Mouse (Mus musculus): ENCODE results near the gene Sorbs2. TPM values are rescaled to one million over a fixed set of nuclear protein-coding genes. Genes with fewer than 3 reads are reported as not detected.

Sorbs2 gene
- total RNA-seq, 2 experiments from 2014 or later, result 192 to 195 TPM

GRCm38 (mm10) chr8:45715330-45716027 is 207.9 kb downstream of the Sorbs2 start:
- H3K27ac ChIP-seq, result peak overlapping the region; percentile 61
- H3K4me3 ChIP-seq, result no peak overlapping the region
- no peak for TF ChIP-seq CTCF (conservative IDR thresholded peaks at IDR 0.05)
- DNase-seq (ENCODE audit: low spot score in 2 of 2), result peak; percentile 63 to 87

GRCm38 (mm10) chr8:45719776-45720175 is 212.2 kb downstream of the Sorbs2 start:
- H3K4me3 ChIP-seq, result no peak overlapping the region
- H3K27ac ChIP-seq, result no peak overlapping the region
- DNase-seq (ENCODE audit: low spot score in 2 of 2), result no peak
- TF ChIP-seq CTCF (conservative IDR thresholded peaks at IDR 0.05), result no peak

GRCm38 (mm10) chr8:45724204-45724603 is 216.6 kb downstream of the Sorbs2 start:
- Histone ChIP-seq H3K27ac (peak overlapping the region; percentile 85), H3K4me3 (no peak overlapping the region)
- no peak for TF ChIP-seq CTCF (conservative IDR thresholded peaks at IDR 0.05)
- no peak for DNase-seq (ENCODE audit: low spot score in 2 of 2)

- H3K27ac ChIP-seq, result peak overlapping the region; percentile 85
- DNase-seq (ENCODE audit: low spot score in 2 of 2), result peak; percentile 44 to 75
- no peak overlapping the region for H3K4me3 ChIP-seq
- no peak for TF ChIP-seq CTCF (conservative IDR thresholded peaks at IDR 0.05)
Measured at GRCm38 (mm10) chr8:45725321-45725720, 217.7 kb downstream of the Sorbs2 start.

- peak overlapping the region; percentile 15 for H3K27ac ChIP-seq
- no peak for TF ChIP-seq CTCF (conservative IDR thresholded peaks at IDR 0.05)
Measured at GRCm38 (mm10) chr8:45729850-45730382, 222.3 kb downstream of the Sorbs2 start.

GRCm38 (mm10) chr8:45730795-45731194 is 223.2 kb downstream of the Sorbs2 start:
- no peak for DNase-seq (ENCODE audit: low spot score in 2 of 2)
- no peak for TF ChIP-seq CTCF (conservative IDR thresholded peaks at IDR 0.05)
- Histone ChIP-seq H3K27ac (peak overlapping the region; percentile 15; the same call in 1 of the 2 replicates), H3K4me3 (no peak overlapping the region)

More at GRCm38 (mm10) chr8:45729850-45730382, 222.3 kb downstream of the Sorbs2 start:
- DNase-seq (ENCODE audit: low spot score in 2 of 2), result no peak
- no peak overlapping the region for H3K4me3 ChIP-seq

- peak in 1 of 2 experiments; percentile 32 for DNase-seq (ENCODE audit: low spot score in 2 of 2)
- H3K27ac ChIP-seq, result no peak overlapping the region
Measured at GRCm38 (mm10) chr8:45734071-45734470, 226.5 kb downstream of the Sorbs2 start.

GRCm38 (mm10) chr8:45737266-45737665 is 229.7 kb downstream of the Sorbs2 start:
- Histone ChIP-seq H3K27ac (no peak overlapping the region), H3K4me3 (no peak overlapping the region)
- no peak for TF ChIP-seq CTCF (conservative IDR thresholded peaks at IDR 0.05)
- DNase-seq (ENCODE audit: low spot score in 2 of 2), result no peak

More at GRCm38 (mm10) chr8:45734071-45734470, 226.5 kb downstream of the Sorbs2 start:
- no peak for TF ChIP-seq CTCF (conservative IDR thresholded peaks at IDR 0.05)
- H3K4me3 ChIP-seq, result no peak overlapping the region

- no peak for DNase-seq (ENCODE audit: low spot score in 2 of 2)
- H3K27ac ChIP-seq, result no peak overlapping the region
- no peak for TF ChIP-seq CTCF (conservative IDR thresholded peaks at IDR 0.05)
- no peak overlapping the region for H3K4me3 ChIP-seq
Measured at GRCm38 (mm10) chr8:45743326-45743725, 235.7 kb downstream of the Sorbs2 start.

- no peak for TF ChIP-seq CTCF (conservative IDR thresholded peaks at IDR 0.05)
- no peak overlapping the region for H3K27ac ChIP-seq
Measured at GRCm38 (mm10) chr8:45743739-45744138, 236.2 kb downstream of the Sorbs2 start.

GRCm38 (mm10) chr8:45751512-45752502 is 244.2 kb downstream of the Sorbs2 start:
- Histone ChIP-seq H3K4me3 (no peak overlapping the region), H3K27ac (peak overlapping the region; percentile 43; the same call in 1 of the 2 replicates)
- peak; percentile 47 for TF ChIP-seq CTCF (conservative IDR thresholded peaks at IDR 0.05)
- no peak for DNase-seq (ENCODE audit: low spot score in 2 of 2)

More at GRCm38 (mm10) chr8:45743739-45744138, 236.2 kb downstream of the Sorbs2 start:
- H3K4me3 ChIP-seq, result no peak overlapping the region
- no peak for DNase-seq (ENCODE audit: low spot score in 2 of 2)

GRCm38 (mm10) chr8:45755482-45755881 is 247.9 kb downstream of the Sorbs2 start:
- DNase-seq (ENCODE audit: low spot score in 2 of 2), result no peak
- H3K27ac ChIP-seq, result peak overlapping the region; percentile 46
- H3K4me3 ChIP-seq, result no peak overlapping the region
- TF ChIP-seq CTCF (conservative IDR thresholded peaks at IDR 0.05), result no peak

GRCm38 (mm10) chr8:45755972-45756371 is 248.4 kb downstream of the Sorbs2 start:
- no peak for TF ChIP-seq CTCF (conservative IDR thresholded peaks at IDR 0.05)
- DNase-seq (ENCODE audit: low spot score in 2 of 2), result no peak
- Histone ChIP-seq H3K4me3 (no peak overlapping the region), H3K27ac (peak overlapping the region; percentile 46)

All from layer of hippocampus, adult 2 months (tissue).